8 mouse cellular contexts compared by ENCODE assay signal in the genomic region with DNA sequence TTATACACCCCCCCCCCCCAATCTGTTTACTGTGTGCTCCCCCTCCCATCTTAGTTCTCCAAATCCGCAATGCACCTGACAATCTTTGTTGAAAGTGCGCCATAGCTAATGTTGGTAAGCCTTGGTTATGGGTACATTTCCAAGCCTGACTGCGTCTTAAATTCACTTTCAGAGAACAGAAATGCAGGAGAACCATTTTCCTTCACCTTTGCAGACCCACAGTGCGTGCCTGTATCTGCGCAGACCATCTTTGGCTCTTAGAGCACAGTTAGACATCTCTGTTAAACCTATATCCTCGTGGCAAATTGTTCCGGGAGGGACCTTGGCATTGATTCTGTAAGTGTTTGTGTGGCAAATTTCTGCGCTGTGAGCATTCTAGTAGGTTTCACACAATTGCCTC. TPM values are rescaled to one million over a fixed set of nuclear protein-coding genes. Genes with fewer than 3 reads are reported as not detected.
DNase-seq lines count a peak whose midpoint lies in the region; ATAC-seq and TF ChIP-seq lines count a peak whose summit lies in the region.

No protein-coding gene starts in this region.

- 0 out of 2 replicates have a peak, but pooled peaks cover 3% of the 10 kb centered on the region for H3K36me3 ChIP-seq in lung, embryonic 14.5 days (ENCODE audit: insufficient read depth)
- H3K36me3 ChIP-seq in limb, embryonic 15.5 days: peaks cover 5% of the 10 kb centered on the region; the same call in 1 of the 2 replicates

- H3K4me1 ChIP-seq in lung, embryonic 14.5 days (ENCODE audit: insufficient read depth): no peaks in the 10 kb centered on the region
- 0 out of 2 replicates have a peak, but pooled peaks cover 6% of the 10 kb centered on the region for H3K4me1 ChIP-seq in limb, embryonic 15.5 days

- no peak for ATAC-seq in lung, embryonic 14.5 days (ENCODE audit: insufficient read depth)
- ATAC-seq in limb, embryonic 15.5 days (ENCODE audit: insufficient number of reproducible peaks, low FRiP score, low TSS enrichment, low read depth): no peak
- no peak for ATAC-seq in erythroid progenitor cell, adult 5-6 weeks (replicated peaks; ENCODE audit: low FRiP score, poor library complexity, severe bottlenecking)

- WGBS in lung, embryonic 14.5 days: 73% methylated on average over 8 of the region's 8 CpGs
- 82% methylated on average over 8 of the region's 8 CpGs for WGBS in limb, embryonic 15.5 days

- TF ChIP-seq CTCF in lung, embryonic 14.5 days (IDR thresholded peaks at IDR 0.05; ENCODE audit: low read depth): no peak

- H3K4me3 ChIP-seq in lung, embryonic 14.5 days (ENCODE audit: low read depth, low read length): no peak overlapping the region
- H3K4me3 ChIP-seq in limb, embryonic 15.5 days: peak overlapping the region; percentile 43; the same call in 1 of the 2 replicates

- H3K9ac ChIP-seq in lung, embryonic 14.5 days: no peak overlapping the region
- no peak overlapping the region for H3K9ac ChIP-seq in limb, embryonic 15.5 days

- H3K4me2 ChIP-seq in lung, embryonic 14.5 days: peak overlapping the region; percentile 72
- H3K4me2 ChIP-seq in limb, embryonic 15.5 days: peak overlapping the region; percentile 76

- DNase-seq in cerebellum, adult 9-10 months: peak; percentile 78
- DNase-seq in cerebellum, adult 11 months: no peak
- DNase-seq in lung, embryonic 14.5 days: no peak
- no peak for DNase-seq in lung, postnatal 25 days (ENCODE audit: low spot score)
- DNase-seq in right cerebral cortex, postnatal 36 days (ENCODE audit: low spot score in 2 of 2): no peak
- no peak for DNase-seq in urinary bladder, postnatal 10 days (ENCODE audit: low spot score)

- H3K27me3 ChIP-seq in lung, embryonic 14.5 days (ENCODE audit: insufficient read depth, low read length): no peaks in the 10 kb centered on the region
- no peaks in the 10 kb centered on the region for H3K27me3 ChIP-seq in limb, embryonic 15.5 days

- H3K9me3 ChIP-seq in lung, embryonic 14.5 days (ENCODE audit: low read depth, low read length): peaks cover 17% of the 10 kb centered on the region; the same call in 1 of the 2 replicates
- H3K9me3 ChIP-seq in limb, embryonic 15.5 days: peaks cover 9% of the 10 kb centered on the region; the same call in 1 of the 2 replicates

- H3K27ac ChIP-seq in lung, embryonic 14.5 days (ENCODE audit: low read depth): no peak overlapping the region
- no peak overlapping the region for H3K27ac ChIP-seq in limb, embryonic 15.5 days

RNA-seq across cellular contexts. Expression of a gene that starts 0.5 kb away (rescaled TPM):
- polyA plus RNA-seq in lung, embryonic 14.5 days (2014; fragmentation: Nextera tagmentation; extraction: Ambion mirVana): 4.7 and 5.6 TPM in 2 replicates
- 2.2 and 4.2 TPM in 2 replicates for polyA plus RNA-seq in limb, embryonic 15.5 days (2015; fragmentation: Nextera tagmentation; extraction: Ambion mirVana)
- total RNA-seq in erythroid progenitor cell, adult 5-6 weeks (2015; ENCODE audit: low replicate concordance): not detected in 2 replicates
- total RNA-seq in erythroid progenitor cell, adult 5-6 weeks (2017; ENCODE audit: low replicate concordance): not detected in 2 replicates
